Mouse (Mus musculus): Measurements from ENCODE around the gene Clca3a1.

DNA sequence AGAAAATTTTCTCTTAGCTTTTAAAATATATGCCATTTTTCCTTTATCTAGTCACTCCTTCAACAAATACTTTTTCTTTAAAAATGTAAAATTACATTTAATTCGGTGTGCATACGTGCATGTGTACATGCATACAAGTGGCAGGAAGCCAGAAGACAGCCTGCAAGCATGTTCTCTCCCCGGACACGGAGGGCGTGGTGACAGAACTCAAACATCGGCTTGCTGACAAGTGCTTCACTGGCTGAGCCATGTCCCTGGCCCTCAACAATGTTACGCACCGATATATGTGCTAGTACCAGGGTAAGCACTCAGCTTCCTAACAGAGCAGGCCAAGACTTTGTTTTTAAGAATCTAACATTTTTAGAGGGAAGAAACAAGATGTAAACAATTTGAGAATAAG lies 46.2 kb downstream of the Clca3a1 start:
- TF ChIP-seq CTCF (IDR thresholded peaks at IDR 0.05; ENCODE audit: low read depth) (no peak), EP300 (IDR thresholded peaks at IDR 0.05; ENCODE audit: low read depth) (no peak)

Measured in liver, embryonic 14.5 days (tissue).